Mouse (Mus musculus): Measurements from ENCODE around the gene Tfap4.

- TF ChIP-seq EP300 (IDR thresholded peaks at IDR 0.05; ENCODE audit: low read depth), result no peak
- no peak for TF ChIP-seq CTCF (IDR thresholded peaks at IDR 0.05; ENCODE audit: low read depth)
Observed at GRCm38 (mm10) chr16:4552829-4553550, 6.7 kb downstream of the Tfap4 start.
